Mouse (Mus musculus) kidney, embryonic 14.5 days (tissue): ENCODE measurements at regions not wholly inside any gene's neighbourhood (a gene's known extent, or its start where the extent isn't known, plus 50 kb on each side); places are given as distances from the start of the nearest gene placed in this dataset.
"Not testable (repeated sequence)": the region's sequence is repeated elsewhere in the genome, so short reads cannot be mapped to it uniquely, and the experiment has no call there.

ENCODE experiments used
- ATAC-seq: fragments of 200-750 bp; cut with Nextera tagmentation; 2 replicates; pipeline ENCODE4 v1.8.0; 2017; ENCODE audit warnings: moderate number of reproducible peaks, mild to moderate bottlenecking, moderate TSS enrichment, moderate library complexity; ENCODE audit not compliant: low FRiP score, low TSS enrichment
- H3K27ac ChIP-seq: fragments of 300-500 bp; sonication (generic); 2 replicates; pipeline ENCODE4 v1.5.1; 2014; ENCODE audit warnings: low read depth, mild to moderate bottlenecking, low read length, moderate library complexity, mixed read lengths
- H3K27me3 ChIP-seq: fragments of 300-500 bp; sonication (generic); 2 replicates; pipeline ENCODE4 v1.6.1; 2014; ENCODE audit warnings: mild to moderate bottlenecking, low read length; ENCODE audit not compliant: control insufficient read depth, insufficient read depth
- H3K36me3 ChIP-seq: fragments of 300-500 bp; sonication (generic); 2 replicates; pipeline ENCODE4 v1.6.1; 2014; ENCODE audit warnings: low read length, mixed read lengths; ENCODE audit not compliant: control insufficient read depth, insufficient read depth
- H3K4me1 ChIP-seq: fragments of 300-500 bp; sonication (generic); 2 replicates; pipeline ENCODE4 v1.6.1; 2014; ENCODE audit warnings: low read length, mixed read lengths; ENCODE audit not compliant: control insufficient read depth, insufficient read depth
- H3K4me2 ChIP-seq: fragments of 300-500 bp; sonication (generic); replicated peaks from 2 replicates; pipeline ENCODE4 v1.6.1; 2014; ENCODE audit warnings: low read depth, mild to moderate bottlenecking, low read length
- H3K4me3 ChIP-seq: fragments of 300-500 bp; sonication (generic); 2 replicates; pipeline ENCODE4 v1.5.1; 2014; ENCODE audit warnings: mild to moderate bottlenecking, low read length
- H3K9ac ChIP-seq: fragments of 300-500 bp; sonication (generic); 2 replicates; pipeline ENCODE4 v1.6.1; 2014; ENCODE audit warnings: low read depth, mild to moderate bottlenecking, low read length, moderate library complexity
- H3K9me3 ChIP-seq: fragments of 300-500 bp; sonication (generic); 2 replicates; pipeline ENCODE4 v1.6.1; 2016; ENCODE audit warnings: low read length; ENCODE audit not compliant: control insufficient read depth
- WGBS: fragments of 180-500 bp; shearing (Covaris S2); extraction: QIAGEN DNeasy Blood & Tissue Kit; methylation state at CpG from one replicate; pipeline ENCODE4 v1.1.7; 2014; 5-methylcytosine and 5-hydroxymethylcytosine counted together

DNA sequence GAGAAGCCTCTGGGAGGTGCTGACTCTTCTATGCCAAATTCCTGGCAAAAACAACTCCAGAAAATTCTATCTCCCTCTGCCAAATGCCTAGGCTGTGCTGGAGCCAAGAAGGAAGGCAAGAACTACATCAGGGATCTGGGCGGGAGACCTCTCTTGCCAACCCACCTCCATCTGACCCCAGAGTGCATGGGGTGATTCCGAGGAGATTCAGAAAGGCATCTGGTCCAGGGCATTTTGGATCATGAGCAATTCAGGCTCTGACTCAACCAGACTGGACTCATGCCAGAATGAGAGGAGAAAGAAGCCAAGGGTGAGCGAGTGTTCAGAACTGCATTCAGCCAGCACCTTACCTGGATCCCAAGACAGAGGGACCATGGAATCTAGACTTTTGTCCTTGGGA, 137.0 kb upstream of the Ube2e1 start:
- Histone ChIP-seq H3K36me3 (no peaks in the 10 kb centered on the region), H3K4me3 (no peak overlapping the region), H3K27ac (no peak overlapping the region), H3K27me3 (no peaks in the 10 kb centered on the region), H3K9me3 (no peaks in the 10 kb centered on the region), H3K4me1 (no peaks in the 10 kb centered on the region), H3K4me2 (no peak overlapping the region), H3K9ac (no peak overlapping the region)
- ATAC-seq, result no peak
- 84% methylated on average over 3 of the region's 3 CpGs for WGBS

GRCm38 (mm10) chr14:18466864-18467263, 135.2 kb upstream of the Ube2e1 start:
- H3K27ac ChIP-seq, H3K9ac ChIP-seq, H3K27me3 ChIP-seq, H3K4me1 ChIP-seq, H3K9me3 ChIP-seq, ATAC-seq, H3K4me2 ChIP-seq, H3K36me3 ChIP-seq, H3K4me3 ChIP-seq: not testable (repeated sequence)
- 77% methylated on average over 4 of the region's 4 CpGs for WGBS

GRCm38 (mm10) chr14:18464199-18464598, 132.5 kb upstream of the Ube2e1 start:
- not testable (repeated sequence) for H3K36me3 ChIP-seq, H3K9me3 ChIP-seq, H3K4me2 ChIP-seq, H3K27ac ChIP-seq, H3K9ac ChIP-seq, H3K27me3 ChIP-seq, H3K4me3 ChIP-seq, H3K4me1 ChIP-seq, ATAC-seq
- WGBS, result 32% methylated on average over 5 of the region's 5 CpGs

DNA sequence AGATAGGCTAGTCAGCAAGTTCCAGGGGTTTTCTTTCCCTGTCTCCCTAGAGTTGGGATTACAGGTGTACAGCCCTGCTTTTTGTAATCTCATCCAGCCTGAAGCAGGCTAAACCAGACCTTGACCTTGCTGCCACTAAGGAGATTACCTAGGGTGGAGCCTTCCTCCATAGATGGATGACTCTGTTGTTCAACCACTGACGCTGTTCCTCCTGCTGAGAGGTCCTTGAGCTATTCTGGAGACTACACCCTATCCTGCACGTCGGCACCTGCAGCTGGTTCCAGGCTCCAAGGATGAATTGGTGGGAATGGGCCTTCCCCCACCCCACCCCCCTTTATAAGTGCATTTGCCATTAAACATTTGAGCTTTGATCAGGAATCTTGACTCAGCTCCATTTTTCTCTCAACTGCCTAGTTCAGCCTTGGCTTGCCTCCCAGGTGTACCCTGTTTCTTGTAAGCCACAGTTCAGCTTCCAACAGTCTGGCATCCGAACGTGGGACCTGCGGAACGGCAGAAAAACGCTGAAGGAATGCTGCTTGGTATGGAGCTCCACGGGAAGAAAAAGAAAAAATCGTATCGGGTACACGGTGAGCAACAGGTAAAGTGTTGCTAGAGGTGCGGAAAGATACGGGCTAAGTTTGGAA, 131.7 kb upstream of the Ube2e1 start:
- no peak overlapping the region for H3K27ac ChIP-seq
- no peak for ATAC-seq
- H3K9me3 ChIP-seq, result no peaks in the 10 kb centered on the region
- no peaks in the 10 kb centered on the region for H3K4me1 ChIP-seq
- 36% methylated on average over 14 of the region's 14 CpGs for WGBS
- H3K36me3 ChIP-seq, result no peaks in the 10 kb centered on the region
- no peaks in the 10 kb centered on the region for H3K27me3 ChIP-seq
- H3K4me2 ChIP-seq, result no peak overlapping the region
- no peak overlapping the region for H3K9ac ChIP-seq
- no peak overlapping the region for H3K4me3 ChIP-seq

DNA sequence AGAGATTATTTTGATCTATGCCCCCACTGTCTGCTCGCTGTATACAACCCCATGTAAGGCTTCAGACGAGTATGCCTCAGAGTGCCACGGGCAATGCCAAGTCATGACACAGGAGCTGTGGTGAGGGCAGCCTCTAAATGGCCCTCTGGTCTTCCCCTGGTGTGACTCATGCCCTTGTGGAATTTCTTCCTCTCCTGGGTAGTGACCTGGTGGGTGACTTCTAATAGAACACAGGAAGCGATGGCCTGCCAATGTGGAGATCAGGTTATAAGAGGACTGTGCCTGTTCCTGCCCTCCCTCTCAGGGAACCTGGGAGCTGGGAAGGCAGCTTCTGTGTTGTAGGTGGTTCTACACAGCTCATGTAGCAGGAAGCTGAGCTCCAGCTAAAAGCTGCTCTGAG, 130.7 kb upstream of the Ube2e1 start:
- H3K36me3 ChIP-seq, result no peaks in the 10 kb centered on the region
- 77% methylated on average over 4 of the region's 4 CpGs for WGBS
- no peaks in the 10 kb centered on the region for H3K27me3 ChIP-seq
- H3K9ac ChIP-seq, result no peak overlapping the region
- no peak overlapping the region for H3K27ac ChIP-seq
- ATAC-seq, result no peak
- H3K4me3 ChIP-seq, result no peak overlapping the region
- H3K9me3 ChIP-seq, result no peaks in the 10 kb centered on the region
- H3K4me1 ChIP-seq, result no peaks in the 10 kb centered on the region
- no peak overlapping the region for H3K4me2 ChIP-seq

- no peak overlapping the region for H3K4me2 ChIP-seq
- H3K9me3 ChIP-seq, result no peaks in the 10 kb centered on the region
- no peak for ATAC-seq
- H3K4me1 ChIP-seq, result no peaks in the 10 kb centered on the region
- 88% methylated on average over 1 of the region's 1 CpGs for WGBS
- no peak overlapping the region for H3K27ac ChIP-seq
- no peaks in the 10 kb centered on the region for H3K36me3 ChIP-seq
- no peaks in the 10 kb centered on the region for H3K27me3 ChIP-seq
- no peak overlapping the region for H3K9ac ChIP-seq
- H3K4me3 ChIP-seq, result no peak overlapping the region
Observed at GRCm38 (mm10) chr14:18448666-18449065, 117.0 kb upstream of the Ube2e1 start.

DNA sequence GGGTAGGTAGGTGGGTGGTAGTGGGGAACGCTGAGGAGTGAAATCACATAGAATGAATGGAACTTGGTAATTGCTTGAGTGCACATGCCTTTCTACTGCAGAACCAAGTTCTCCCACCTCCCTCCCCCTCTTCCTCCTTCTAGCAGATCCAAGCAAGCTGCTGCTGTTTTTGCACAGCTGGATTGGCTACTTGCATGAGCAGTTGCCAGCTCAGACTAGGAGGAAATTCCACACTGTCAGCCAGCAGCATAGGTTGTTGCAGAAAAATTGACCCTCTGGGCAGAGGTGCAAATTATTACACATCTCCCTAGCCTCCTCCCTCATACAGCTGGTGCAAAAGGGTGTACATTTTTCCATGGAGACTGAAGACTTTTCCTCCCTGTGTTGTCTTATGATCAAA, 112.8 kb upstream of the Ube2e1 start:
- no peak overlapping the region for H3K9ac ChIP-seq
- no peaks in the 10 kb centered on the region for H3K36me3 ChIP-seq
- no peaks in the 10 kb centered on the region for H3K4me1 ChIP-seq
- no peak overlapping the region for H3K4me3 ChIP-seq
- no peak overlapping the region for H3K27ac ChIP-seq
- WGBS, result 80% methylated on average over 1 of the region's 1 CpGs
- no peak overlapping the region for H3K4me2 ChIP-seq
- no peak for ATAC-seq
- H3K27me3 ChIP-seq, result no peaks in the 10 kb centered on the region
- H3K9me3 ChIP-seq, result no peaks in the 10 kb centered on the region

GRCm38 (mm10) chr14:18428968-18429367, 97.3 kb upstream of the Ube2e1 start:
- not testable (repeated sequence) for H3K4me2 ChIP-seq, H3K27me3 ChIP-seq, H3K9me3 ChIP-seq, H3K4me1 ChIP-seq, H3K36me3 ChIP-seq, H3K27ac ChIP-seq, ATAC-seq, H3K4me3 ChIP-seq, H3K9ac ChIP-seq
- 45% methylated on average over 4 of the region's 4 CpGs for WGBS

DNA sequence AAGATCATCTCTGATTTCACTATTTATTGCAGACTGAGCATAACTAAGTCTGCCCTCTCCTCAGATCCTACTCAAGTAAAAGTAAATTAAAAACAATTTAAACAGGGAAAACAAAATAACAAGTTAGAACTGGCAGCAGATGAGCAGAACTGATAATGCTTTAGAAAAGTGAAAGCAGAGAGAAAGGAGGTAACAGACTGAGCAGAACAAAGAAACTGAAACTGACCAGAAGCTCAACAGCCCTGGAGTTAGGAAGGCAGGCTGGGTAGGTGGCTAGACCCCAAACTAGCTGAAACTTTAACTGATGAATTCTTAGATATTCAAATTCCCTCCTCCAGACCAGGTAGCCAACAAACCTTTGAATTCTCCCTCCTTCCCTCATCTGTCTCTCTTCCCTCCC, 94.2 kb upstream of the Ube2e1 start:
- no peak overlapping the region for H3K4me2 ChIP-seq
- no peaks in the 10 kb centered on the region for H3K36me3 ChIP-seq
- H3K27ac ChIP-seq, result no peak overlapping the region
- H3K4me3 ChIP-seq, result no peak overlapping the region
- H3K9ac ChIP-seq, result no peak overlapping the region
- H3K27me3 ChIP-seq, result no peaks in the 10 kb centered on the region
- H3K4me1 ChIP-seq, result no peaks in the 10 kb centered on the region
- no peaks in the 10 kb centered on the region for H3K9me3 ChIP-seq
- no peak for ATAC-seq
